Mouse (Mus musculus): ENCODE data around the gene A630095E13Rik.
"Not testable (repeated sequence)": the region's sequence is repeated elsewhere in the genome, so short reads cannot be mapped to it uniquely, and the experiment has no call there.

Gene A630095E13Rik

GRCm38 (mm10) chr9:36643276-36643675 is at the start of gene A630095E13Rik:
Gene A630095E13Rik (minus strand): TSS chr9:36643376.
- DNase-seq: not testable (repeated sequence)

DNA sequence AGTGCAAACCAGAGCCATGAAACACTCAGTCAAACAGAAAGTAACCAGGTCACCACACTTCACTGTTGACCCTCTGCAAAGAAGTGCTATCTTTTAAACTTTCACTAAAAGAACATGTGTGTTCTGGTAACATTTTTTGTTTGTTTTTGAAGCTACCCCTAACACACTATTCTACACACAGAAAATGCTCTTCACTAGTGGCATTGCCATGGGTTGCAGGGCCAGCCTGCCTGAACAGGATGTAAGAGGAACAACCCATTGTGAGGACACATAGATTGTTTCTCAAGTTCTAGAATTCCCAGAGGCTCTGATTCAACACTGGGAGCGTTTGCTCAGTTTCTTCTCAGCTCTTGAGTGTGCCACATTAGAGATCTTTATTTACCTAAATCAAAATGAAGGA is 49.7 kb upstream of the A630095E13Rik start, which contains the start of gene Acrv1:
Gene Acrv1, plus strand, starts transcription at position 301 of the 400 bp plus-strand sequence.
- DNase-seq: no peak

- no peak for DNase-seq
These were observed 44.2 kb upstream of the A630095E13Rik start for GRCm38 (mm10) chr9:36687329-36687728.

DNA sequence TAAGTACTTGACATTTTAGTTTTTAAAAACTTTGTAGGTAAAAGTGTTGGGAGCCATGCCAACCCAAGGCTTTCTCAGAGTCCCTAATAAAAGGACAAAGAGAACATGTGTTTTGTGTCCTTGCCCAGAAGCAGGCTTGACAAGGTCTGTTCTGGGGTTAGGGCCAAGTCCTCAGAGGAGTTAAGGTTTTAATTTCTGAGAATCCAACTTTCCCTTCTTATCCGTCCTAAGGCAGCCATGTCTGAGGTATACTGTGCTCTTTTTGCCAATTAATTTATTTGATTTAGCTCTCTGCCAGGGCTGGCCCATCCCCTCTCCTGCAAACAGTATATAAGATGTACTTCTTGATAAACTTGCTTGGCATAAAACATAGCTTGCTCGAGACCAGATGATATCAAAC is 38.2 kb upstream of the A630095E13Rik start:
- DNase-seq: no peak
